Mouse (Mus musculus): ENCODE results near the gene Zfp978. TPM values are rescaled to one million over a fixed set of nuclear protein-coding genes. Genes with fewer than 3 reads are reported as not detected.
"Not testable (repeated sequence)": the region's sequence is repeated elsewhere in the genome, so short reads cannot be mapped to it uniquely, and the experiment has no call there.

The Zfp978 gene
- polyA plus RNA-seq (2015; fragmentation: Nextera tagmentation; extraction: Ambion mirVana), result 0.18 TPM in 1 of 2 replicates, not detected in the other

DNA sequence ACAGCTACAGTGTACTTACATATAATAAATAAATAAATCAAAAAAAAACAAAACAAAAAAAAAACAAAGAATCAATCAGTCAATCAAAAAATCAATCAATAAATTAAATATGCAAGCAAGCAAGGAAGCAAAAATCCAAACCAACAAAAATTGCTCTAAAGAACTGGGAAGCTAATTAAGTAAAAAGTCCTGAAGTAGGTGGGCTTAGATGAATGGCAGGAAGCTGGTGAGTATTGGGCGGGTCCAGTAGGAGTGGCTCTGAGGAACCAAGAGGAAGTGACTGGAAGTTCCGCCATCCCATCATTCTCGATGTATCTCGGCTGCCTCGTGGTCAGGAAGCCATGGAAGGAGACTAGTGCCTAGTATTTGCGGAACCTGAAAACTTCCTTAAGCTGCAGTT is at the start of gene Zfp978:
Gene Zfp978, plus strand, starts transcription at position 301 of the 400 bp plus-strand sequence.
- WGBS, result no CpG with 5 or more reads among the region's 6 CpGs
- H3K4me3 ChIP-seq; H3K4me1 ChIP-seq; H3K27me3 ChIP-seq; H3K9ac ChIP-seq; H3K36me3 ChIP-seq; H3K27ac ChIP-seq; H3K9me3 ChIP-seq; H3K4me2 ChIP-seq (replicated peaks); ATAC-seq (ENCODE audit: low FRiP score, low read depth): not testable (repeated sequence)

DNA sequence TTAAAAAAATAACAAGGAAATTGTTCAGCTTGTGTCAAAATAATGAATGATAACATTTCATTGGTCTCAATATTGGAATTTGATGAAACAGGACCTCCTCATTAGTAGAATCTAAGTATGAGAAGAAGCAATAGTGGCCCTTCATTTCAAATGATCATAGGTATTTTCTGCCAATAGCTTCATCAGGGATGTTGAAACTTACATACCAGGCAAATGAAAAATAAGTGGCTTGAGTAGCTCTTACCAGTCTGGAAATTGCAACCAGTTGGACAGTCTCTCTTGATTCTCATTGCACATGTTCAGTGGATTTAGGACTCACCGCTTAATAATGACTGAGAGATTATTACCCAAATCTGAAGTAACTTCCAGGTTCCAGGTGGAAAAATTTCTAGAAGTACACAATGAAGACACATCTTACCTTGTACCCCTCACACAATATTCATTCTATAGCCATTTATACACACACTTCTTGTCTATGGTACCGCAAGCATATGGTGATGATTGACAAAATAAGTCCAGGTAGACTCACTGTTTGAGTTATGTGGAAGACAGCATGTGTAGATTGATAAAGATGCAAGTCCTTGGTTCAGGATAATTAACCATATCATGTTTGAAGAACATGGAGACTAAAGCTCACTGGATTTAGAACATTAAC is 25.9 kb upstream of the Zfp978 start:
- H3K4me2 ChIP-seq (replicated peaks); H3K27me3 ChIP-seq; H3K4me3 ChIP-seq; H3K27ac ChIP-seq; H3K4me1 ChIP-seq; H3K36me3 ChIP-seq; H3K9ac ChIP-seq: not testable (repeated sequence)
- peak; percentile 30; the same call in 1 of the 2 replicates for ATAC-seq (ENCODE audit: low FRiP score, low read depth)
- 88% methylated on average over 2 of the region's 2 CpGs for WGBS
- peaks cover 52% of the 10 kb centered on the region for H3K9me3 ChIP-seq

DNA sequence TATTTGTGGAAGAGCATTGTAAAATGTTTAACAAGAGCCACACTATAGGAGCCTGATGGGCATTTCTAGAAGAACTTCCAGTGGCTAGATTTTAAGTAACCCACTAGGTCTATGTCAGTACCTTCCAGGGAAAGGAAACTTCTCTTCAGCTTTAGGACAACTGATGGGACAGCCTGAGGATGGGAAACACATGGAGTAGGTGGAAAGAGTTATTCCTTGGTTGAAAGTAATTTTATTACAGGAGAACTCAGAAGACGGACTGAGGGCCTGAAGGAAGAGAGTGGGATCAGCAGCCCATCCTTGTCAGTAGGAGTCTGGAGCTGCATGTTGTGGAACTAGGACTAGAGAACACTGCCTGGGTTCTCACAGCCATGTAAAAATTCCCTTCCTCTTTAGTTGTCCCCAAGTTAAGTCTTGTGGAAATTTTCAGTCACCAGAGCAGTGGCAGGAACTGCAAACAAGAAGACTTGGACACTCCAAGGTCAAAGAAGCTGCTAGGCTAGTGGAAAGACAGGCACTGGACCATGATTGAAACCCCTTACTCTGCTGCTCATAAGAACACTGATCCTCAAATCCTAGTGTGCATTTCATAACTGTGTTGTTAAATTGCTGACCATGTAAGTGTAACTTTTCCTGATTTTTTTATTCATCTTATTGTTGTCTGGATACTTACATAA is 25.3 kb upstream of the Zfp978 start:
- not testable (repeated sequence) for H3K36me3 ChIP-seq; H3K4me1 ChIP-seq; H3K27me3 ChIP-seq; H3K4me3 ChIP-seq; H3K9ac ChIP-seq; H3K4me2 ChIP-seq (replicated peaks); H3K27ac ChIP-seq
- peaks cover 56% of the 10 kb centered on the region for H3K9me3 ChIP-seq
- 26% methylated on average over 1 of the region's 1 CpGs for WGBS
- ATAC-seq (ENCODE audit: low FRiP score, low read depth), result peak; percentile 37; the same call in 1 of the 2 replicates

DNA sequence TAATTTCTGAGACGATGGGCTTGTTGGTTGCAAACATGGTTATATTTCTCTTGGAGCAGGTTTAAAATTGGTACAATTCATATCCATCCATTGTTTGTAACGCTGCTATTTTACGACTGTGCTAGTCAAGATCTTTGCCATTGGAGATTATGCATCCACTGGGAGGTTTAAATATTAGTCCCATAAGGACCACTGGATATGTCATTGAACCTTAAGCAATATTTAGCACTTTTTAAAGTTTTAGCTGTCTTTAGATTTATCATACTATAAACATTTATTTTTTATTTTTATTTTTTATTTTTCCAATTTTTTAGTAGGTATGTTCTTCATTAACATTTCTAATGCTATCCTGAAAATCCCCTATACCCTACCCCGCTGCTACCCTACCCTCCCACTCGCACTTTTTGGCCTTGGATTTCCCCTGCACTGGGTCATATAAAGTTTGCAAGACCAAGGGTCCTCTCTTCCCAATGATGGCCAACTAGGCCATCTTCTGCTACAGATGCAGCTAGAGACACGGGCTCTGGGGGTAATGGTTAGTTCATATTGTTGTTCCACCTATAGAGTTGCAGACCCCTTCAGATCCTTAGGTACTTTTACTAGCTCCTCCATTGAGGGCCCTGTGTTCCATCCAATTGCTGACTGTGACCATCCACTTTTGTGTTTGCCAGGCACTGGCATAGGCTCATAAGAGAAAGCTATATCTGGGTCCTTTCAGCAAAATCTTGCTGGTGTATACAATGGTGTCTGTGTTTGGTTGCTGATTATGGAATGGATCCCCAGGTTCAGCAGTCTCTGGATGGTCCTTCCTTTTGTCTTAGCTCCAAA is 24.5 kb upstream of the Zfp978 start:
- WGBS, result 67% methylated on average over 6 of the region's 6 CpGs

DNA sequence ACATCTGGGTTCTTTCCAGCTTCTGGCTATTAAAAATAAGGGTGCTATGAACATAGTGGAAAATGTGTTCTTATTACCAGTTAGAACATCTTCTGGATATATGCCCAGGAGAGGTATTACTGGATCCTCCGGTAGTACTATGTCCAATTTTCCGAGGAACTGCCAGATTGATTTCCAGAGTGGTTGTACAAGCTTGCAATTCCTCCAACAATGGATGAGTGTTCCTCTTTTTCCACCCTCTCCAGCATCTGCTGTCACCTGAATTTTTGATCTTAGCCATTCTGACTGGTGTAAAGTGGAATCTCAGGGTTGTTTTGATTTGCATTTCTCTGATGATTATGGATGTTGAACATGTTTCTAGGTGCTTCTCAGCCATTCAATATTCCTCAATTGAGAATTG is 23.6 kb upstream of the Zfp978 start:
- H3K9ac ChIP-seq; H3K4me1 ChIP-seq; H3K36me3 ChIP-seq; H3K27ac ChIP-seq; H3K27me3 ChIP-seq; H3K4me2 ChIP-seq (replicated peaks); ATAC-seq (ENCODE audit: low FRiP score, low read depth); H3K4me3 ChIP-seq: not testable (repeated sequence)
- 85% methylated on average over 2 of the region's 2 CpGs for WGBS
- H3K9me3 ChIP-seq, result peaks cover 59% of the 10 kb centered on the region

More for the DNA sequence above, 24.5 kb upstream of the Zfp978 start:
- H3K4me3 ChIP-seq; H3K4me2 ChIP-seq (replicated peaks); H3K4me1 ChIP-seq; H3K27me3 ChIP-seq; H3K36me3 ChIP-seq; H3K9ac ChIP-seq; H3K27ac ChIP-seq: not testable (repeated sequence)
- peaks cover 58% of the 10 kb centered on the region for H3K9me3 ChIP-seq
- peak; percentile 79 for ATAC-seq (ENCODE audit: low FRiP score, low read depth)

DNA sequence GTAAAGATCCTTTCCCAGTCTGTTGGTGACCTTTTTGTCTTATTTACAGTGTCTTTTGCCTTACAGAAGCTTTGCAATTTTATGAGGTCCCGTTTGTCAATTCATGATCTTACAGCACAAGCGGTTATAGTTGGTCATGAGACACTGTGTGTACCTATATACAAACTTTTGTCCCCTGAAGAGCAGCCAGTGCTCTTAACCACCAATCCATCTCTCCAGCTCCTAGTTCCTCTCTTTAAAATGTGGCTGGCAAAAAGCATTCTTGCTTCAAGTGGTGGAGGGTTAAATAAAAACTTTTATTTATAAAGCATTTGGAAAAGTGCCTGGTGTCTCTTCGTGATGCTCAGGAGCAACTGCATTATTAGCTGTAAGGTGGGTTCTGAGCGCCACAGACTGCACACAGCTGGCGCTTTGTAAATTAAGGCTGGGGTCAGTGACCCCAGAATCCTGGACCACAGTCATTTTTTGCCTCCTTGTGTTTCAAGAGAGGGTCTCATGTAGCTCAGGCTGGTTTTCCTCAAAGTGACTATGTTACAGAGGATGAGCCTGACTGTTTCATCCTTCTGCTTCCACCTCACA is 23.0 kb upstream of the Zfp978 start:
- Histone ChIP-seq H3K9ac (no peak overlapping the region), H3K4me1 (no peaks in the 10 kb centered on the region), H3K36me3 (no peaks in the 10 kb centered on the region), H3K27me3 (no peaks in the 10 kb centered on the region), H3K9me3 (peaks cover 65% of the 10 kb centered on the region), H3K4me3 (no peak overlapping the region), H3K27ac (no peak overlapping the region), H3K4me2 (replicated peaks) (no peak overlapping the region)
- ATAC-seq (ENCODE audit: low FRiP score, low read depth), result no peak
- WGBS, result 70% methylated on average over 5 of the region's 5 CpGs

DNA sequence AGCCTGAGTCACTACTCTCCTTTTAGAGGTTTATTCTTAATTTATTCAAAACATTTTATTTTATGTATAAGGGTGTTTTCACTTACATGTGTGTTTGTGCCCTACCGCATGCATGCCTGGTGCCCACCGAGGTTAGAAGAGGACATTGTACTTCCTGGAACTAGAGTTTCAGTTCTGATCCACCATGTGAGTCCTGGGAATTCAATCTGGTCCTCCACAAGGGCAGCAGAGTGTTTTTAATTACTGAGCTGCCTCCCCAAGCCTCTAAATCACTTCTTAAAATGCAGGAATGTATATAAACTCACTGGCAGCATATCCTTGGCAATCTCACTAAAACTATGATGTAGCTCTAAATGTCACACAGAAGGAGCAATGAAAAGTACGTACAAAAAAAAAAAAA is 22.4 kb upstream of the Zfp978 start:
- H3K4me3 ChIP-seq; H3K4me2 ChIP-seq (replicated peaks); ATAC-seq (ENCODE audit: low FRiP score, low read depth); H3K27me3 ChIP-seq; H3K27ac ChIP-seq; H3K4me1 ChIP-seq; H3K9ac ChIP-seq; H3K36me3 ChIP-seq: not testable (repeated sequence)
- H3K9me3 ChIP-seq, result peaks cover 71% of the 10 kb centered on the region
- WGBS, result 79% methylated on average over 3 of the region's 3 CpGs

DNA sequence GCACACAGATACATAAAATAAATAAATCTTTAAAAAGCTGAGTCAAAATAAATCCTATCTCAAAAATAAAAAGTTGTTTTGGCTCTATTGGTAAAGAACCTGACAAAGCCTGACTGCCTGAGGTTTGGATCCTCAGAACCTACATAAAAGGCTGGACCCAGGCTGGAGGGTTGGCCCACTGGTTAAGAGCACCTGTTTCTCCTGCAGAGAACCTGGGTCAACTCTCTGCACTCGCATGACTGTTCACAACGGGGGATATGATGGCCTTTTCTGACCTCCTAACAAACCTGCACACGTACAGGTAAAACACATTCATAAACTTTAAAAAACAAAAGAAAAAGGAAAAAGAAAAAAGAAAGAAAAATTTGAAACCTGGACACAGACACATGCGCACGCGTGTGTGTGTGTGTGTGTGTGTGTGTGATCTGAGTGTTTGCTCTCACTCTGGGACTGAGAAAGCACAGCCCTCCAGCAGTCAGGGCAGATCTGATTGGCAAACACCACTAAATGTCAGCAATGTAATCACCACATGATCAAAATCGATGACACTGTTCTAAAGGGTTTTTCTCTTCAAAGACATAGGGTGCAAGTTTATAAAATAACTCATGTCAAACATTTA is 21.4 kb upstream of the Zfp978 start:
- not testable (repeated sequence) for H3K4me3 ChIP-seq; H3K27me3 ChIP-seq; H3K36me3 ChIP-seq; H3K27ac ChIP-seq; ATAC-seq (ENCODE audit: low FRiP score, low read depth); H3K4me1 ChIP-seq; H3K9ac ChIP-seq; H3K4me2 ChIP-seq (replicated peaks)
- peaks cover 72% of the 10 kb centered on the region for H3K9me3 ChIP-seq
- 70% methylated on average over 7 of the region's 7 CpGs for WGBS

DNA sequence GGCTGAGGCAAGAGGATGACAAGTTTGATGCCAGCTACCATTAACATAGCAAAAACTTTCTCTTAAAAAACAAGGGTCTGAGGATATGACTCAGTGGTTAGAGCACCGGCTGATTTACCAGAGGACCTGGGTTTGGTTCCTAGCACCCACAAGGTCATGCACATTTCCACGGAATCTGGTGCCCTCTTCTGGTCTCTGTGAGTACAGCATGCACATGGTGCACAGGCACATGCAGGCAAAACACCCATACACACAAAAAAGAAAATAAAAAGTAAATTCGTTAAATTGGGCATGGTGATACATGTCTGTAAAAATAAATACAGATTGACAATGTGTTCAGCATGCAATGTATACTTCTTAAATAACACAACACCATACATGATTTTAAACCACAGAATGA is 20.9 kb upstream of the Zfp978 start:
- 62% methylated on average over 3 of the region's 3 CpGs for WGBS
- not testable (repeated sequence) for H3K27me3 ChIP-seq; H3K4me2 ChIP-seq (replicated peaks); ATAC-seq (ENCODE audit: low FRiP score, low read depth); H3K4me3 ChIP-seq; H3K4me1 ChIP-seq; H3K9ac ChIP-seq; H3K36me3 ChIP-seq; H3K27ac ChIP-seq
- peaks cover 74% of the 10 kb centered on the region for H3K9me3 ChIP-seq

DNA sequence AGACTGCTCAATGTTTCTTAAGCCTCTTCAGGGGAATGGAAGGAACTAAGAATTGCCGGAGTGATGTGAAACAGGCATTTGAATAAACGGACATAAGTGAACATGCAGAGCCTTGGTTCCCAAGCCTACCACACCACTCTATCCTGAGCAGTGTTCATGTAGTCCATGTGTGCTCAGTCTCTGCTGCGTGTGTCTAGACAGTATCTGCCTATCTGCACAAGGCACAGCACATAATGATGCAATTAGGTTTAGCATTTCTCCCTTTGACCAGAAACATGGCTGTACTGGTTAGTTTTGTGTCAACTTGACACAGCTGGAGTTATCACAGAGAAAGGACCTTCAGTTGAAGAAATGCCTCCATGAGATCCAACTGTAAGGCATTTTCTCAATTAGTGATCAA is 20.2 kb upstream of the Zfp978 start:
- H3K4me1 ChIP-seq; H3K27ac ChIP-seq; H3K9ac ChIP-seq; H3K36me3 ChIP-seq; H3K4me2 ChIP-seq (replicated peaks); H3K27me3 ChIP-seq; H3K4me3 ChIP-seq; ATAC-seq (ENCODE audit: low FRiP score, low read depth): not testable (repeated sequence)
- 85% methylated on average over 3 of the region's 3 CpGs for WGBS
- peaks cover 70% of the 10 kb centered on the region for H3K9me3 ChIP-seq

DNA sequence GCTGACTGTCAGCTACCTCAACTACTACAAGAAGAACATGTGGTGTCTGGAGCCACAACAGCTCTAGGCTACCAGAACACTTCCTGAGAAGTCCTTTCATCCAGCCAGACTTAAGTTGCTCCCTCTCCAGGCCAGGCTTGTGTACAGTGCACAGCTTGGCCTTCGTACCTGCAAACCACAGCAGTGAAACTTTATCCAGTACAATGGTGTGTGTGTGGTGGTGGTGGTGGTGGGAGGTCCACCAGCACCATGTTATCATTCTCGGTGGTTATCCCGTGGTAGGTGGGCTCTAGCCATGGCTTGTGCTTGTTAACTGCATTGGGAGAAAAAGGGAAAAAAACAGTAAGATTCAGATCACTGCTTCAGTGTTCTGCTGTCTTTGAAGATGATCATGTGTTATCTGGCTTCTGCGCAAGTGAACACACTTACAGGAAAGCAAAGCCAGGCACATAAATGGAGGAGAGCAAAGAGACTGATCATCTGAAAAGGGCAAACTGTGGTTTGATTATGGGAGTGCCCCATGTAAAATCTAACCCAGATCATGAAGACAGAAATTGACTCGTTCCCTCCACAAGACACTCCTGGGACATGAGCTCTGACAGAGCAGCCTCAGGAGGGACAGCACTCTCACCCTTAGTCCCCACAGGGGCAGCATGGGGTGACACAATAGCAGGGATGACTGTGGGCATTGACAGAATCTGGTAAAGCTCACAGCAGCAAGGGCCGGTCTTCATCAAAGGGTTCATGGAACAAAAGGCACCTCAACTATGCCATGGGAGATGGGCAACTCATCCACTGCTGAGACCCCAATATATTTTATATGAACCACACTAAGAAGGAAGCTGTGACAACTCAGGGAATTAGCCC is 17.8 kb upstream of the Zfp978 start:
- not testable (repeated sequence) for H3K4me3 ChIP-seq; H3K4me1 ChIP-seq; H3K4me2 ChIP-seq (replicated peaks); H3K27ac ChIP-seq; H3K9ac ChIP-seq; H3K36me3 ChIP-seq; H3K27me3 ChIP-seq
- H3K9me3 ChIP-seq, result peaks cover 60% of the 10 kb centered on the region
- 76% methylated on average over 6 of the region's 6 CpGs for WGBS
- peak; percentile 87 for ATAC-seq (ENCODE audit: low FRiP score, low read depth)
